Comparison of ENCODE assay signal across 8 mouse cellular contexts in the genomic region with DNA sequence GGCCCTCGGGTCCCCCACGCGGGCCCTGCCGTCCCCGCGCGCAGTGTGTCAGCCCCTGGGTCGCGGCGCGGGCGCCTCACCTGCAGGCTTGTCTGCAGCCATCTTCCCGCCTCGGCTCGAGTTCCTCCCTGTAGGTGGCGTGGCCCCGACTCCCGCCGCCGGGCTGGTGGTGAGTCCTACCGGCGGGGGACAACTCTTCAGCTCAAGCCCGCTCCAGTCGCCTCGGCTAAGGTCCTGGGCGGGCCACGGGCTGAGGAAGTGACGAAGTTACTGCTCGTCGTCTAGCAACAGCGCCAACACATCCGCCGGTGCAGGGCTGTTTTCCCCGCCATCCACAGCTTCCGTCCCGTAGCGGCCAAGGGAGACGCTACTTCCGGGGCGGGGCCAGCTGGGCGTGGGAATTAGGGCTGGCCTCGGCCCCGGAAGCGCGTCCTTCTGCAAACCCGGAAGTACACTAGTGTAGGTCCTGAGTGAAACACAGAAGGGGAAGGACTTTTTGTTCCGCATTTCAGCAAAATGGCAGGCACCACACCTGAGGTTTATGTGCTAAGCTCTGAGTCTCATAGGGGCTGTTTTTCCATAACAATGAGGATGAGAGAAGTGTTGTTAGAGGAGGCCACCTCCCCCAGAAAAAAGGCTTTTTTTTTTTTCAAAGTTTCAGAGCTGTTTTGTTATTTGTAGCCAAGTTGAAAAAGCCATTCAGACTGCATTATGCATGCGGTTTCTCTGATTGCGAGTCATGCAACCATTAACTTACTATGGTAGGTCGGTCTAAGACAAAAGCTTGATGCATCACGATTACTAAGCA. TPM values are rescaled to one million over a fixed set of nuclear protein-coding genes. Genes with fewer than 3 reads are reported as not detected.
A peak's percentile ranks its signal among the peaks of the same experiment; 100 is the strongest.
DNase-seq lines count a peak whose midpoint lies in the region; ATAC-seq and TF ChIP-seq lines count a peak whose summit lies in the region.

TSS of gene Cnot10 (minus strand) at position 346 of the 808 bp plus-strand sequence.

- H3K79me2 ChIP-seq in C2C12 (ENCODE audit: control insufficient read depth, insufficient read depth), result peaks cover 48% of the 10 kb centered on the region
- peaks cover 24% of the 10 kb centered on the region; the same call in 1 of the 2 replicates for H3K79me2 ChIP-seq in liver, adult 2 months (ENCODE audit: control insufficient read depth, insufficient read depth, low read length)
- peaks cover 41% of the 10 kb centered on the region for H3K79me2 ChIP-seq in myocyte (ENCODE audit: control insufficient read depth, insufficient read depth)

- H3K27me3 ChIP-seq in C2C12 (ENCODE audit: control insufficient read depth, insufficient read depth, insufficient read length) (no peaks in the 10 kb centered on the region), myocyte (ENCODE audit: control insufficient read depth, insufficient read depth, insufficient read length) (no peaks in the 10 kb centered on the region)
- H3K27me3 ChIP-seq in erythroblast, embryonic 14.5 days (ENCODE audit: control insufficient read depth), result peaks cover 15% of the 10 kb centered on the region
- peaks cover 6% of the 10 kb centered on the region for H3K27me3 ChIP-seq in heart, embryonic 11.5 days (ENCODE audit: control insufficient read depth, insufficient read depth, low read length)
- H3K27me3 ChIP-seq in kidney, embryonic 16.5 days (ENCODE audit: insufficient read depth, low read length), result peaks cover 10% of the 10 kb centered on the region
- H3K27me3 ChIP-seq in liver, adult 2 months (ENCODE audit: control insufficient read depth, insufficient read depth, low read length), result no peaks in the 10 kb centered on the region
- H3K27me3 ChIP-seq in splenic B cell, adult 2 months (ENCODE audit: control insufficient read depth, insufficient read depth, low read length, poor library complexity, severe bottlenecking), result no peaks in the 10 kb centered on the region

- peak within 1 kb of the TSS; percentile 96 for H3K4me2 ChIP-seq in heart, embryonic 11.5 days
- H3K4me2 ChIP-seq in kidney, embryonic 16.5 days (replicated peaks; ENCODE audit: low read depth, low read length), result peak within 1 kb of the TSS; percentile 86
- H3K4me2 ChIP-seq in myocyte (ENCODE audit: low read depth), result peak within 1 kb of the TSS; percentile 94

- peak within 1 kb of the TSS; percentile 74 for H3K27ac ChIP-seq in heart, embryonic 11.5 days (ENCODE audit: low read depth, low read length)
- peak within 1 kb of the TSS; percentile 87 for H3K27ac ChIP-seq in kidney, embryonic 16.5 days (ENCODE audit: low read length)
- peak within 1 kb of the TSS; percentile 59 for H3K27ac ChIP-seq in liver, adult 2 months (replicated peaks; ENCODE audit: insufficient read depth, low read depth, low read length)

- peak within 1 kb of the TSS; percentile 74 for H3K4me3 ChIP-seq in C2C12 (ENCODE audit: insufficient read depth, poor library complexity, severe bottlenecking)
- peak within 1 kb of the TSS; percentile 93 for H3K4me3 ChIP-seq in erythroblast, embryonic 14.5 days (replicated peaks)
- H3K4me3 ChIP-seq in heart, embryonic 11.5 days (ENCODE audit: low read depth, low read length), result peak within 1 kb of the TSS; percentile 91
- peak within 1 kb of the TSS; percentile 82 for H3K4me3 ChIP-seq in kidney, embryonic 16.5 days (ENCODE audit: low read length)
- peak within 1 kb of the TSS; percentile 83 for H3K4me3 ChIP-seq in liver, adult 2 months (ENCODE audit: insufficient read depth, low read depth, low read length)
- H3K4me3 ChIP-seq in myocyte, result peak within 1 kb of the TSS; percentile 56

- H3K36me3 ChIP-seq in C2C12 (ENCODE audit: control insufficient read depth, insufficient read depth) (no peaks in the 10 kb centered on the region), myocyte (ENCODE audit: control insufficient read depth, insufficient read depth) (no peaks in the 10 kb centered on the region)
- peaks cover 27% of the 10 kb centered on the region for H3K36me3 ChIP-seq in erythroblast, embryonic 14.5 days (ENCODE audit: control insufficient read depth)
- H3K36me3 ChIP-seq in heart, embryonic 11.5 days (ENCODE audit: control insufficient read depth, insufficient read depth, low read length), result no peaks in the 10 kb centered on the region
- H3K36me3 ChIP-seq in kidney, embryonic 16.5 days (ENCODE audit: insufficient read depth, low read length), result no peaks in the 10 kb centered on the region
- no peaks in the 10 kb centered on the region for H3K36me3 ChIP-seq in liver, adult 2 months (ENCODE audit: control insufficient read depth, insufficient read depth, low read length)
- H3K36me3 ChIP-seq in splenic B cell, adult 2 months (ENCODE audit: control insufficient read depth, insufficient read depth, low read length, poor library complexity, severe bottlenecking), result no peaks in the 10 kb centered on the region

- TF ChIP-seq CTCF in C2C12 (IDR thresholded peaks at IDR 0.05; ENCODE audit: control insufficient read depth, insufficient read depth, insufficient read length), result peak; percentile 21
- no peak for TF ChIP-seq CTCF in brain, embryonic 14.5 days (IDR thresholded peaks at IDR 0.05; ENCODE audit: borderline replicate concordance, extremely low read depth, insufficient read depth, insufficient read length)
- no peak for TF ChIP-seq CTCF in liver, adult 2 months (IDR thresholded peaks at IDR 0.05; ENCODE audit: low read depth, low read length)

- peak within 1 kb of the TSS; percentile 70 for H3ac ChIP-seq in C2C12 (ENCODE audit: control insufficient read depth, insufficient read length, low read depth)
- H3ac ChIP-seq in myocyte (ENCODE audit: control insufficient read depth, insufficient read length), result peak within 1 kb of the TSS; percentile 13

- H3K79me3 ChIP-seq in C2C12 (ENCODE audit: low read depth), result peaks cover 40% of the 10 kb centered on the region

- ATAC-seq in heart, embryonic 11.5 days (replicated peaks; ENCODE audit: insufficient number of reproducible peaks, low FRiP score, low TSS enrichment), result peak; percentile 98
- ATAC-seq in kidney, embryonic 16.5 days (ENCODE audit: low FRiP score, low TSS enrichment), result peak; percentile 99

- peak within 1 kb of the TSS; percentile 87 for H3K9ac ChIP-seq in heart, embryonic 11.5 days (ENCODE audit: low read depth, low read length)
- peak within 1 kb of the TSS; percentile 82 for H3K9ac ChIP-seq in kidney, embryonic 16.5 days (replicated peaks; ENCODE audit: low read length)
- peak within 1 kb of the TSS; percentile 84 for H3K9ac ChIP-seq in liver, adult 2 months (ENCODE audit: low read depth, low read length)

- peak; percentile 99 for DNase-seq in brain, embryonic 14.5 days (ENCODE audit: low read depth)
- peak; percentile 88 for DNase-seq in liver, adult 2 months (ENCODE audit: extremely low read depth, low read depth, low spot score)
- peak; percentile 99 for DNase-seq in splenic B cell, adult 2 months (ENCODE audit: low read depth, low spot score)

- peaks cover 38% of the 10 kb centered on the region for H3K4me1 ChIP-seq in erythroblast, embryonic 14.5 days (ENCODE audit: control insufficient read depth)
- H3K4me1 ChIP-seq in heart, embryonic 11.5 days (ENCODE audit: control insufficient read depth, insufficient read depth, low read length), result no peaks in the 10 kb centered on the region; the same call in 1 of the 2 replicates
- H3K4me1 ChIP-seq in kidney, embryonic 16.5 days (ENCODE audit: insufficient read depth, low read length), result peaks cover 11% of the 10 kb centered on the region
- peaks cover 7% of the 10 kb centered on the region for H3K4me1 ChIP-seq in liver, adult 2 months (ENCODE audit: control insufficient read depth, insufficient read depth, low read length)

- H3K9me3 ChIP-seq in erythroblast, embryonic 14.5 days (ENCODE audit: control insufficient read depth, low read length), result no peaks in the 10 kb centered on the region
- no peaks in the 10 kb centered on the region for H3K9me3 ChIP-seq in heart, embryonic 11.5 days (replicated peaks; ENCODE audit: control insufficient read depth, low read length)
- no peaks in the 10 kb centered on the region for H3K9me3 ChIP-seq in kidney, embryonic 16.5 days (ENCODE audit: low read length)

- TF ChIP-seq POLR2A in brain, embryonic 14.5 days (IDR thresholded peaks at IDR 0.05; ENCODE audit: borderline replicate concordance, extremely low read depth, insufficient read depth, insufficient read length, poor library complexity, severe bottlenecking), result peak; percentile 20; the same call in 1 of the 2 replicates
- TF ChIP-seq POLR2A in liver, adult 2 months (IDR thresholded peaks at IDR 0.05; ENCODE audit: extremely low read depth, insufficient read depth, low read length), result peak; percentile 60; the same call in 1 of the 2 replicates
- TF ChIP-seq POLR2A in myocyte (IDR thresholded peaks at IDR 0.05; ENCODE audit: insufficient read length, low read depth), result peak; percentile 80

- 3% methylated on average over 51 of the region's 51 CpGs for WGBS in heart, embryonic 11.5 days (ENCODE audit: insufficient replicate concordance)
- 4% methylated on average over 51 of the region's 51 CpGs for WGBS in kidney, embryonic 16.5 days
- 4% methylated on average over 51 of the region's 51 CpGs for WGBS in liver, adult 2 months

TF ChIP-seq in C2C12, 6 proteins besides CTCF, POLR2A, EP300 and RAD21:
- peak; percentile 31 for TF ChIP-seq MAX (IDR thresholded peaks at IDR 0.05)
- TF ChIP-seq MYOG (IDR thresholded peaks at IDR 0.05; ENCODE audit: control insufficient read depth, extremely low read depth, insufficient read length), result no peak

TF ChIP-seq in myocyte, 11 proteins besides CTCF, POLR2A, EP300 and RAD21:
- TF ChIP-seq POLR2AphosphoS2 (IDR thresholded peaks at IDR 0.05; ENCODE audit: insufficient read length, low read depth), result peak; percentile 78
- TF ChIP-seq MAX (IDR thresholded peaks at IDR 0.05; ENCODE audit: low read depth), result no peak
TF ChIP-seq in myocyte: peak in this region for 1.

RNA-seq across cellular contexts. Expression of gene Cnot10, which starts in this region (rescaled TPM):
- polyA plus RNA-seq in C2C12 (2012; fragmentation: generic; extraction: Trizol), result 32.7 TPM
- 64.4 and 67.7 TPM in 2 replicates for polyA plus RNA-seq in brain, embryonic 14.5 days (2012; rRNA removed)
- 1.6 TPM in 2 replicates for polyA plus RNA-seq in erythroblast, embryonic 14.5 days (2012)
- polyA plus RNA-seq in heart, embryonic 11.5 days (2014; fragmentation: Nextera tagmentation; extraction: Ambion mirVana), result 37.5 and 40.8 TPM in 2 replicates
- 73.9 and 74.3 TPM in 2 replicates for polyA plus RNA-seq in kidney, embryonic 16.5 days (2015; fragmentation: Nextera tagmentation; extraction: Ambion mirVana)
- 15.2 and 15.4 TPM in 2 replicates for total RNA-seq in liver, adult 2 months (2014; rRNA removed)
- 9.4 and 10.7 TPM in 2 replicates for polyA plus RNA-seq in liver, adult 2 months (2012; rRNA removed)
- polyA plus RNA-seq in myocyte (2012; fragmentation: generic; extraction: Trizol), result 29.1 TPM

Comparison
In these comparisons a context has a peak if more than half of its experiments do, and no peak if none do; other contexts are left out.
1. Peak in every context shown above with its lines: DNase-seq, ATAC-seq, H3K4me3 ChIP-seq and H3K27ac ChIP-seq.
2. POLR2A ChIP-seq: peak in every context shown above with its lines; median percentile 80 in myocyte; 60 in liver, adult 2 months; 20 in brain, embryonic 14.5 days.